17 mouse cellular contexts compared by ENCODE assay signal in the genomic region with DNA sequence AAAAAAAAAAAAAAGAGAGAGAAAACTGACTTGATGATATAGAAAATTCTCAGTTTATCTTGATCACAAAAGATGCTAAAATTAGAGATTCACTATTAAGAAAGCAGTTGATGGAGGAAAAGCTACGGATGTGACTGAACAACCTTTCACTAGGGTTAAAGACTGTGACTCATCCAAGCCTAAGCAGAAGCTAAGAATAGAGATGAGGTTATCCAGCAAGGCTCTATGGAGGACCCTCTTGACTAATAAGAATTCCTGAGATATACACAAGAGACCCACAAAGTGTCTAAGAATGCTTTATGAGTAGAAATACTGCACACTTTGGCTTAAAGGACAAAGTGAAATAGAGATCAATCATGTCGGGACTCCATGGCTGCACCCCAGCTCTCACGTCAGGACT. TPM values are rescaled to one million over a fixed set of nuclear protein-coding genes. Genes with fewer than 3 reads are reported as not detected.
"Had no signal": no experiment of that assay in that cellular context is flagged by ENCODE, and none has a peak within 500 bp of the region (broad histone marks: within the 10 kb centered on the region; RNA-seq: fewer than 3 reads in every experiment).

No protein-coding gene starts in this region.

- H3K4me2 ChIP-seq: liver, embryonic 13.5 days; midbrain, embryonic 12.5 days; neural tube, embryonic 12.5 days; neural tube, embryonic 15.5 days; stomach, embryonic 15.5 days had no signal

- H3K36me3 ChIP-seq: liver, embryonic 13.5 days; stomach, embryonic 15.5 days had no signal

- H3K4me3 ChIP-seq: left cerebral cortex, adult 2 months; liver, embryonic 13.5 days; midbrain, embryonic 12.5 days; neural tube, embryonic 12.5 days; neural tube, embryonic 15.5 days; stomach, embryonic 15.5 days had no signal

- H3K9ac ChIP-seq: liver, embryonic 13.5 days; midbrain, embryonic 12.5 days; neural tube, embryonic 12.5 days; neural tube, embryonic 15.5 days; stomach, embryonic 15.5 days had no signal

- H3K27me3 ChIP-seq: liver, embryonic 13.5 days; midbrain, embryonic 12.5 days; neural tube, embryonic 12.5 days; neural tube, embryonic 15.5 days; stomach, embryonic 15.5 days had no signal

- H3K9me3 ChIP-seq: liver, embryonic 13.5 days; midbrain, embryonic 12.5 days; neural tube, embryonic 12.5 days; neural tube, embryonic 15.5 days; stomach, embryonic 15.5 days had no signal

- H3K4me1 ChIP-seq: midbrain, embryonic 12.5 days; neural tube, embryonic 12.5 days had no signal

- H3K27ac ChIP-seq: kidney, postnatal 0 days; left cerebral cortex, adult 2 months; liver, embryonic 13.5 days; midbrain, embryonic 12.5 days; neural tube, embryonic 12.5 days; neural tube, embryonic 15.5 days had no signal

- DNase-seq: kidney, adult 2 months; kidney, postnatal 36 days; layer of hippocampus, postnatal 36 days; liver, embryonic 13.5 days; lung, adult 2 months; retina, postnatal 1 day; right cerebral cortex, postnatal 25 days; spleen, adult 18-20 months; thymus, adult 18-20 months; thymus, postnatal 36 days had no signal

RNA-seq across cellular contexts. Expression of a gene that starts 59.7 kb away (rescaled TPM):
- polyA plus RNA-seq: liver, adult 2 months had no signal
